Mouse (Mus musculus): ENCODE results near the gene St6galnac6. TPM values are rescaled to one million over a fixed set of nuclear protein-coding genes. Genes with fewer than 3 reads are reported as not detected.

St6galnac6 gene
- total and polyA plus RNA-seq, 3 experiments: 12.5 to 26.5 TPM; not detected in 1

DNA sequence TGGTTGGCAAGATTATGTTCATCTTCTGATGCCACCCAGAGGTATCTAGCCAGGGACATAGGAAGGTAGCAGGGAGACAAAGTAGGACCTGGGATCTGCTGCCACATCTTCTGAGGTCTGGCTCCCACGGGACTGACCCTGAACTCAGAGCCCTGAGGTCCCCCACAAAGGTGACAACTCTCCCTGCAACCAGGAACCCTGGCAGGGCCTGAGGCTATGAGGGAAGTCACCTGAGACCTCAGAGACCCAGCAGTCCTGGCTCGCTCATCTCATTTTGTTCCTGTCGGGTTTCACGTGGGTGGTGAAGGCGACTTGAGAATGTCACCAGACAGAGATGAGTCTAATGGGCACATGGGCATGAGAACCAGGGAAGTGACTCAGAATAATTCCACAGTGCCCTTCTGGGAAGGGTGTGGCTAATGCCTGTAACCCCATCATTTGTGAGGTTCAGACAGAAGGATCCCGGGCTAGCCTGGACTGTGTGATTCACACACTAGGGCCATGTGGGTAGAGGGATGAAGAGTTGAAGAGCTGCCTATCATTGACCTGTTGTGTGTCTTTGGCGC lies 14.3 kb upstream of the St6galnac6 start:
- Histone ChIP-seq H3K27me3 (ENCODE audit: control insufficient read depth in 1 of 2, insufficient read depth in 2 of 2, low read length in 2 of 2) (no peaks in the 10 kb centered on the region), H3K9me3 (replicated peaks; ENCODE audit: insufficient read depth, low read length) (no peaks in the 10 kb centered on the region), H3K9ac (ENCODE audit: control insufficient read depth, low read depth, low read length, poor library complexity, severe bottlenecking) (no peak overlapping the region), H3K27ac (ENCODE audit: control insufficient read depth, low read depth, low read length) (no peak overlapping the region), H3K4me1 (ENCODE audit: control insufficient read depth in 1 of 2, insufficient read depth in 2 of 2, low read length in 2 of 2) (peaks cover 5 to 34% of the 10 kb centered on the region in 2 experiments; a peak in 3 of 4 replicates), H3K79me2 (ENCODE audit: control insufficient read depth, insufficient read depth, low read length, poor library complexity) (peaks cover 32% of the 10 kb centered on the region), H3K36me3 (ENCODE audit: control insufficient read depth in 1 of 2, insufficient read depth in 2 of 2, low read length in 2 of 2) (peaks cover 0 to 22% of the 10 kb centered on the region in 2 experiments; a peak in 3 of 4 replicates), H3K4me3 (ENCODE audit: control insufficient read depth in 1 of 2, insufficient read depth in 1 of 2, low read depth in 2 of 2, low read length in 2 of 2) (no peak overlapping the region)
- TF ChIP-seq ZKSCAN1 (IDR thresholded peaks at IDR 0.05; ENCODE audit: low read depth, low read length) (no peak), GATA1 (IDR thresholded peaks at IDR 0.05; ENCODE audit: low read depth, low read length) (no peak), MYC (IDR thresholded peaks at IDR 0.05; ENCODE audit: low read depth, low read length) (no peak), SIN3A (IDR thresholded peaks at IDR 0.05; ENCODE audit: low read length) (no peak), POLR2AphosphoS5 (IDR thresholded peaks at IDR 0.05; ENCODE audit: borderline replicate concordance, low read depth, low read length) (no peak), ELF1 (IDR thresholded peaks at IDR 0.05; ENCODE audit: low read depth, low read length) (no peak), POLR2AphosphoS2 (IDR thresholded peaks at IDR 0.05; ENCODE audit: low read length) (no peak), GABPA (IDR thresholded peaks at IDR 0.05; ENCODE audit: low read depth, low read length) (no peak), USF1 (IDR thresholded peaks at IDR 0.05; ENCODE audit: low read depth, low read length) (no peak), HCFC1 (IDR thresholded peaks at IDR 0.05; ENCODE audit: low read depth, low read length) (no peak), UBTF (IDR thresholded peaks at IDR 0.05; ENCODE audit: borderline replicate concordance, insufficient read depth, low read depth, low read length) (no peak), POLR2A (IDR thresholded peaks at IDR 0.05; ENCODE audit: control insufficient read depth in 1 of 2, insufficient read depth in 1 of 2, low read depth in 1 of 2, low read length in 2 of 2, poor library complexity in 1 of 2) (no peak)
- no peak for DNase-seq (ENCODE audit: low read depth, low spot score)

GRCm38 (mm10) chr2:32586871-32587351 lies 12.6 kb upstream of the St6galnac6 start, which contains the start of gene St6galnac4:
Gene St6galnac4 (plus strand): TSS chr2:32587095.
- Histone ChIP-seq H3K79me2 (ENCODE audit: control insufficient read depth, insufficient read depth, low read length, poor library complexity) (peaks cover 32% of the 10 kb centered on the region), H3K4me1 (ENCODE audit: control insufficient read depth in 1 of 2, insufficient read depth in 2 of 2, low read length in 2 of 2) (peaks cover 5 to 28% of the 10 kb centered on the region in 2 experiments; a peak in 3 of 4 replicates), H3K4me3 (ENCODE audit: control insufficient read depth in 1 of 2, insufficient read depth in 1 of 2, low read depth in 2 of 2, low read length in 2 of 2) (peak within 1 kb of the TSS; percentile 91 to 98), H3K27me3 (ENCODE audit: control insufficient read depth in 1 of 2, insufficient read depth in 2 of 2, low read length in 2 of 2) (no peaks in the 10 kb centered on the region), H3K27ac (ENCODE audit: control insufficient read depth, low read depth, low read length) (peak within 1 kb of the TSS; percentile 61), H3K9me3 (replicated peaks; ENCODE audit: insufficient read depth, low read length) (no peaks in the 10 kb centered on the region), H3K36me3 (ENCODE audit: control insufficient read depth in 1 of 2, insufficient read depth in 2 of 2, low read length in 2 of 2) (peaks cover 0 to 21% of the 10 kb centered on the region in 2 experiments; a peak in 3 of 4 replicates), H3K9ac (ENCODE audit: control insufficient read depth, low read depth, low read length, poor library complexity, severe bottlenecking) (peak within 1 kb of the TSS; percentile 94)
- DNase-seq (ENCODE audit: low read depth, low spot score): peak; percentile 97
- TF ChIP-seq ZMIZ1 (IDR thresholded peaks at IDR 0.05; ENCODE audit: low read depth, low read length): peak; percentile 32; the same call in 1 of the 2 replicates
- TF ChIP-seq MYB (IDR thresholded peaks at IDR 0.05; ENCODE audit: low read depth, low read length): no peak
- TF ChIP-seq KAT2A (conservative IDR thresholded peaks at IDR 0.05; ENCODE audit: low read depth, low read length): no peak; the same call in 1 of the 2 replicates
- TF ChIP-seq MEF2A (IDR thresholded peaks at IDR 0.05; ENCODE audit: extremely low read depth, insufficient replicate concordance, low read depth, low read length, poor library complexity, severe bottlenecking): no peak
- TF ChIP-seq TCF12 (IDR thresholded peaks at IDR 0.05; ENCODE audit: low read depth, low read length): 0 out of 2 replicates have a peak, but pooled peaks have one; percentile 40
- peak; percentile 66 for TF ChIP-seq MAZ (IDR thresholded peaks at IDR 0.05; ENCODE audit: low read depth, low read length)
- TF ChIP-seq USF2 (IDR thresholded peaks at IDR 0.05; ENCODE audit: borderline replicate concordance in 1 of 2, insufficient read depth in 1 of 2, low read depth in 1 of 2, low read length in 2 of 2): no peak
- no peak for TF ChIP-seq POLR2AphosphoS5 (IDR thresholded peaks at IDR 0.05; ENCODE audit: borderline replicate concordance, low read depth, low read length)
- TF ChIP-seq CTCF (IDR thresholded peaks at IDR 0.05 in 2 of 3, conservative IDR thresholded peaks at IDR 0.05 in 1 of 3; ENCODE audit: control insufficient read depth in 1 of 3, insufficient read depth in 1 of 3, low read depth in 2 of 3, low read length in 3 of 3, poor library complexity in 1 of 3, severe bottlenecking in 1 of 3): peak in 2 of 3 experiments; percentile 44 to 66; a peak in 4 of 6 replicates
- TF ChIP-seq NRF1 (IDR thresholded peaks at IDR 0.05; ENCODE audit: insufficient read depth, low read depth, low read length, poor library complexity, severe bottlenecking): peak; percentile 72
- peak; percentile 76 to 82; a peak in 3 of 4 replicates for TF ChIP-seq POLR2A (IDR thresholded peaks at IDR 0.05; ENCODE audit: control insufficient read depth in 1 of 2, insufficient read depth in 1 of 2, low read depth in 1 of 2, low read length in 2 of 2, poor library complexity in 1 of 2)
- TF ChIP-seq POLR2AphosphoS2 (IDR thresholded peaks at IDR 0.05; ENCODE audit: low read length): peak; percentile 28; the same call in 1 of the 2 replicates
- no peak for TF ChIP-seq RAD21 (IDR thresholded peaks at IDR 0.05; ENCODE audit: low read depth, low read length)
- no peak for TF ChIP-seq USF1 (IDR thresholded peaks at IDR 0.05; ENCODE audit: low read depth, low read length)
- no peak for TF ChIP-seq TAL1 (IDR thresholded peaks at IDR 0.05; ENCODE audit: low read length)
- TF ChIP-seq MAX (IDR thresholded peaks at IDR 0.05; ENCODE audit: low read length): 0 out of 2 replicates have a peak, but pooled peaks have one; percentile 7
- no peak for TF ChIP-seq MYC (IDR thresholded peaks at IDR 0.05; ENCODE audit: low read depth, low read length)
- TF ChIP-seq CHD2 (IDR thresholded peaks at IDR 0.05; ENCODE audit: low read length): no peak
- TF ChIP-seq ZC3H11A (IDR thresholded peaks at IDR 0.05; ENCODE audit: low read depth, low read length): no peak
- peak; percentile 54; the same call in 1 of the 2 replicates for TF ChIP-seq SIN3A (IDR thresholded peaks at IDR 0.05; ENCODE audit: low read length)
- TF ChIP-seq TBP (IDR thresholded peaks at IDR 0.05; ENCODE audit: low read depth, low read length): 0 out of 2 replicates have a peak, but pooled peaks have one; percentile 9
- TF ChIP-seq GABPA (IDR thresholded peaks at IDR 0.05; ENCODE audit: low read depth, low read length): no peak
- TF ChIP-seq NELFE (IDR thresholded peaks at IDR 0.05; ENCODE audit: low read depth, low read length): peak; percentile 78

Measured in MEL (cell line).